Mouse (Mus musculus) gonadal fat pad, adult 2 months (tissue): ENCODE measurements at regions not wholly inside any gene's neighbourhood (a gene's known extent, or its start where the extent isn't known, plus 50 kb on each side); places are given as distances from the start of the nearest gene placed in this dataset.

ENCODE experiments used
- DNase-seq: peaks from one replicate; pipeline ENCODE4 v3.0.0-alpha.2; 2012; ENCODE audit warnings: low read depth

GRCm38 (mm10) chr6:84261483-84261882 lies 253.1 kb downstream of the Dysf start:
- no peak for DNase-seq
